Mouse (Mus musculus) heart, embryonic 12.5 days (tissue): ENCODE results near the gene Cep170. TPM values are rescaled to one million over a fixed set of nuclear protein-coding genes. Genes with fewer than 3 reads are reported as not detected.

Experiments used
- ATAC-seq: fragments of 200-750 bp; cut with Nextera tagmentation; 2 replicates; pipeline ENCODE4 v1.8.0; 2017; ENCODE audit warnings: moderate TSS enrichment, moderate library complexity; ENCODE audit not compliant: insufficient number of reproducible peaks, low FRiP score
- H3K27ac ChIP-seq: fragments of 300-500 bp; sonication (generic); 2 replicates; pipeline ENCODE4 v1.5.1; 2016; ENCODE audit warnings: mild to moderate bottlenecking, moderate library complexity; ENCODE audit not compliant: poor library complexity, severe bottlenecking
- H3K27me3 ChIP-seq: fragments of 300-500 bp; sonication (generic); replicated peaks from 2 replicates; pipeline ENCODE4 v1.6.1; 2016; ENCODE audit warnings: mild to moderate bottlenecking, moderate library complexity
- H3K36me3 ChIP-seq: fragments of 300-500 bp; sonication (generic); 2 replicates; pipeline ENCODE4 v1.6.1; 2016; ENCODE audit warnings: mild to moderate bottlenecking, moderate library complexity
- H3K4me1 ChIP-seq: fragments of 300-500 bp; sonication (generic); replicated peaks from 2 replicates; pipeline ENCODE4 v1.6.1; 2016; ENCODE audit warnings: mild to moderate bottlenecking
- H3K4me2 ChIP-seq: fragments of 300-500 bp; sonication (generic); 2 replicates; pipeline ENCODE4 v1.6.1; 2016; ENCODE audit warnings: mild to moderate bottlenecking, moderate library complexity
- H3K4me3 ChIP-seq: fragments of 300-500 bp; sonication (generic); 2 replicates; pipeline ENCODE4 v1.5.1; 2016; ENCODE audit warnings: mild to moderate bottlenecking
- H3K9ac ChIP-seq: fragments of 300-500 bp; sonication (generic); 2 replicates; pipeline ENCODE4 v1.6.1; 2016; ENCODE audit warnings: mild to moderate bottlenecking, moderate library complexity
- H3K9me3 ChIP-seq: fragments of 300-500 bp; sonication (generic); replicated peaks from 2 replicates; pipeline ENCODE4 v1.6.1; 2016; ENCODE audit warnings: mild to moderate bottlenecking, moderate library complexity
- WGBS: fragments of 180-500 bp; shearing (Covaris S2); methylation state at CpG from one replicate; pipeline ENCODE4 v1.1.7; 2016; 5-methylcytosine and 5-hydroxymethylcytosine counted together
- polyA plus RNA-seq: library from polyadenylated mRNA; unstranded; fragments of >200 nt; fragmentation: Nextera tagmentation; extraction: Ambion mirVana; gene quantifications from 2 replicates; pipeline ENCODE4 v1.2.1, GENCODE M21; 2016

Cep170 gene
- polyA plus RNA-seq, 1 experiment from 2014 or later: 29.6 TPM

DNA sequence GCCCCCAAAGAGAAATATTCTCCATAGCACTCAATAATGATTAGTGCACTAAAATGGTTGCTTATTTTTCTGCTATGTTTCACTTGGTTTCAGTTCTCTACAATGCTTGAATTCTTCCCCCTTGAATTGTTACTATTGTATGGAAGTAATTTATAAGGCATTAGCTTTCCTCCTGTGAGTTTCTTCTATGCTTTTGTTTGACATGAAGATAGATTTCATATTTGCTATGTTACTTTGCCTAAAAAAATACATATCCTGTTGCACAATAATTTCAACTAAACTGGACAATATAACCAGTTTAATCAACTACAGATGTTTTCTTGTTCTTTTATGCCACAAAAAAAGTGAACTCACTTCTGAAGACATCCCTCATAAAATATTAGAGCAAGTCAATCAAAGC is 3.7 kb downstream of the Cep170 start:
- no peaks in the 10 kb centered on the region for H3K36me3 ChIP-seq
- no peaks in the 10 kb centered on the region for H3K27me3 ChIP-seq
- no peak overlapping the region for H3K4me2 ChIP-seq
- H3K4me1 ChIP-seq: peaks cover 14% of the 10 kb centered on the region
- no peak overlapping the region for H3K9ac ChIP-seq
- no peak overlapping the region for H3K4me3 ChIP-seq
- H3K27ac ChIP-seq: no peak overlapping the region
- no peaks in the 10 kb centered on the region for H3K9me3 ChIP-seq
- ATAC-seq: no peak

DNA sequence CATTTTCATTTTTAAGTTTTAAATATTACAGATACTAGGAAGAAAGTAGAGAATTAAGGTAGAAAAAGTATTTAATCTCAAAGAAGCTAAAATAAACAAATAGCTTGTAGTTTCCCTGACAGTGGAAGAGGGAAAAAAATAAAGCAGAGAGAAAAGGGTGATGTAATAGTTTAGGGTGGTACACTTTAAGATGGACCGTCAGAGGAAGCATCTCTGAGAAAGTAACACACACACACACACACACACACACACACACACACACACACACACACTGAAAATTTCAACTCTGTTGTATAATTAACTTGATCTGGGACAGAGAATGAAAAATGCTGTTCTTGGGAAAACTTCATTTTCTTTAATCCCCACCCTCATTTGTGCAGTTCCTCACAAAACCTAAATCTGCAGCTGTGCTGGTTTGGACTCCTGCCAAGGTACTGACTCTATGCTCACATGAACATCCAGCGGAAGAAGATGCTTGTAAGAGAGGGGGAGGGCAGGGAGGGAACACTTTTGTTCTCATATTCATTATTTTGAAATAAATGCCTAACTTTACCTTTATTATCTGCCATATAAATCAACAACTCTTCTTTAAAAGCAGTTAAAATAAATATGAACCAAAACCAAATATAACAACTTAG is 13.0 kb downstream of the Cep170 start:
- no peak overlapping the region for H3K4me3 ChIP-seq
- H3K27ac ChIP-seq: no peak overlapping the region
- H3K9me3 ChIP-seq: no peaks in the 10 kb centered on the region
- H3K4me1 ChIP-seq: peaks cover 9% of the 10 kb centered on the region
- H3K4me2 ChIP-seq: no peak overlapping the region
- ATAC-seq: no peak; the same call in 1 of the 2 replicates
- H3K27me3 ChIP-seq: no peaks in the 10 kb centered on the region
- WGBS: 19% methylated on average over 2 of the region's 2 CpGs
- no peak overlapping the region for H3K9ac ChIP-seq
- peaks cover 5% of the 10 kb centered on the region; the same call in 1 of the 2 replicates for H3K36me3 ChIP-seq

DNA sequence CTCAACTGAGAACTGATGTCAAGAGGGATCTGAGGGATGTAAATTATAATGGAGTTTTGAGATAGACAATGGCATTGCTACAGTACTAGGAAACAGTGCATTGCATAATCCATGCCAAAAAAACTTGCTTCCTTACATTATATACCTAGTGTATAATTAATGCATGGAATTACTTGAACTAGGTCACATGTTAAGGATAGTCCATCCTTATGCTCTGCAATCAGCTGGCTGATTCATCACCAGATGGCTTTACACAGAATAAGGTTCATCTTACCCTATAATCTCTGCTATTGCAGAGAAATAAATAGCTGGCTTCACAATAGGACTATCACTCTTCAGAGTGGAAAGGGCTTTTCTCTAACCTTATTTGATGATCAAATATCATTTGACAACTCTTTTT is 15.2 kb downstream of the Cep170 start:
- no peaks in the 10 kb centered on the region for H3K27me3 ChIP-seq
- no peak for ATAC-seq
- no peak overlapping the region for H3K27ac ChIP-seq
- H3K9ac ChIP-seq: no peak overlapping the region
- peaks cover 19% of the 10 kb centered on the region for H3K4me1 ChIP-seq
- H3K4me3 ChIP-seq: no peak overlapping the region
- H3K36me3 ChIP-seq: peaks cover 5% of the 10 kb centered on the region; the same call in 1 of the 2 replicates
- no peaks in the 10 kb centered on the region for H3K9me3 ChIP-seq
- no peak overlapping the region for H3K4me2 ChIP-seq

DNA sequence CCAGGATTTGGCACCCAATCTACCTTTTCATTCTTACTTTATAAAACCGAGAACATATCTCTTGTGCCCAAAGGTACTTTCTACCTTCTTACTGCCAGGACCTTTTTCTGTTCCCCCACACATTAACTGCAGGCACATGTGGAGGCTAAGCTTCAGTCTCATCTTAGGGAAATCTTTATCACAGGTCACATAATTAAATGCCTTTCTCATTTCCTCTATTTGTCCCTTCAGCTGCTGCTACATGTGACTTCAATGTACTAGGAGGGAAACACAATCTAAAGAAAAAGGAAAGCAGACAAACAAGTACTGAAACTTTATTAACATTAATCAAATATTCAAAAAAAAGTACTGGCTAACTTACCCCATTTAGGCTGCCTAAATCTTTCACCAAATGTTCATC is 21.7 kb downstream of the Cep170 start:
- no peak for ATAC-seq
- Histone ChIP-seq H3K4me2 (no peak overlapping the region), H3K4me1 (peaks cover 9% of the 10 kb centered on the region), H3K4me3 (no peak overlapping the region), H3K9me3 (no peaks in the 10 kb centered on the region), H3K27me3 (no peaks in the 10 kb centered on the region), H3K36me3 (peaks cover 26% of the 10 kb centered on the region), H3K9ac (no peak overlapping the region), H3K27ac (no peak overlapping the region)
- 88% methylated on average over 1 of the region's 1 CpGs for WGBS

DNA sequence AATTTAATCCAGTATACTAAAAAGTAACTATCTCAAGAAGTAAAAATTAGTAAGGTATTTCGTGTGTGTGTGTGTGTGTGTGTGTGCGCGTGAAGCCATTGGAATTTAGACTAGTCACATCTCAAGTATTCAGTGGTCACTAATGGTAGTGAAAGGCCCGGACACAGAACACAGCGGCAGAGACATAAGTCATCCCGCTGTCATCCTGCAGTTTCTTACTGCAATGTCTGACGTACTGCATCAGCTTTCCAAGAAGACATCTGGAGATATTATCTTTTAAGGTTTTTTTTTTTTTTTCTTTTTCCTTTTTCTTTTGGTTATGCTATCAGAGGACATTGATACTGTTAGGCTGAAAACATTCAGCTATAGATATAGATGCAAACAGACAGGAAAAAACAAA is 24.5 kb downstream of the Cep170 start:
- WGBS: 85% methylated on average over 7 of the region's 7 CpGs

DNA sequence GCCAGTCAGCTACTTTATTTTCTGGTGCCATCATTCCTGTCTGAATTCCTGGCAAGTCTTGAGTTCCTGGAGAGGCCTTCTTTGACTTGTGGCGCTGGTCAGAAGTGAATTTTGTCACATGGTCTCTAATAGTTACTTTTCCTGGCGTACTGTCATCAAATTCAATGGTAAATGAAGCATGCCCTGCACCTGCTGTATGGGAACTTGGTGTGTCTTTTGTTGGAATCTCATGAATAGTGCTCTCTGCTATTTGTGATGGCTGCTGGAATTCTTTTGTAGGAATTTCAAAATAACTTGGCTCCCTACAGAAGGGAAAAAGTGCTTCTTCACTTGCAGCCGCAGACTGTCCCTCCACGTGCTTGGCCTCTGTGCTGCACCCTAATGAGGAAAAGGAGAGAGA is 39.3 kb downstream of the Cep170 start:
- H3K9ac ChIP-seq: no peak overlapping the region
- H3K27ac ChIP-seq: no peak overlapping the region
- 67% methylated on average over 4 of the region's 4 CpGs for WGBS
- H3K36me3 ChIP-seq: peaks cover 40% of the 10 kb centered on the region
- H3K27me3 ChIP-seq: no peaks in the 10 kb centered on the region
- H3K4me1 ChIP-seq: no peaks in the 10 kb centered on the region
- ATAC-seq: no peak
- no peak overlapping the region for H3K4me2 ChIP-seq
- no peaks in the 10 kb centered on the region for H3K9me3 ChIP-seq
- H3K4me3 ChIP-seq: no peak overlapping the region

More for the DNA sequence above, 24.5 kb downstream of the Cep170 start:
- Histone ChIP-seq H3K4me2 (no peak overlapping the region), H3K4me1 (0 out of 2 replicates have a peak, but pooled peaks cover 2% of the 10 kb centered on the region), H3K27me3 (no peaks in the 10 kb centered on the region), H3K9me3 (no peaks in the 10 kb centered on the region), H3K36me3 (peaks cover 37% of the 10 kb centered on the region), H3K9ac (no peak overlapping the region), H3K27ac (no peak overlapping the region), H3K4me3 (no peak overlapping the region)
- ATAC-seq: no peak

DNA sequence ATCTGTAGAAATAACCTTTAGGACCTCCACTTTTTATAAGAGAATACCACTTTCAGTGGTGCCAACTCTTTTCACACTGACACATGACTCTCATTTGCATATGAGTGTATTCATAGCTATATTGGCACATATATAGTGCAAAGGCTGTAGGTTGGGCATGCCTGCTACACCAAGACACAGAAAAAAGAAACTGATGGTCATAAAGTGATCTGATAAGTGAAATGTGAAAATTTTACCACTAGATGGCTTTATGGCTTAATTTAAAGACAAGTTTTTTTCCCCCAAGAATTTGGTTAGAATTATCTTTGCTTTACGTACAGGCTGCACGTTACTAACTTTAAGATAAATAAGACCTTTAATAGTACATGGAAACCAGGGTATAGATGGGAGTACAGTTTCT is 51.6 kb downstream of the Cep170 start:
- ATAC-seq: no peak
- H3K27ac ChIP-seq: no peak overlapping the region
- no peak overlapping the region for H3K9ac ChIP-seq
- WGBS: 88% methylated on average over 2 of the region's 2 CpGs
- H3K27me3 ChIP-seq: no peaks in the 10 kb centered on the region
- H3K4me3 ChIP-seq: no peak overlapping the region
- H3K9me3 ChIP-seq: no peaks in the 10 kb centered on the region
- no peaks in the 10 kb centered on the region for H3K4me1 ChIP-seq
- H3K4me2 ChIP-seq: no peak overlapping the region
- H3K36me3 ChIP-seq: peaks cover 15% of the 10 kb centered on the region

DNA sequence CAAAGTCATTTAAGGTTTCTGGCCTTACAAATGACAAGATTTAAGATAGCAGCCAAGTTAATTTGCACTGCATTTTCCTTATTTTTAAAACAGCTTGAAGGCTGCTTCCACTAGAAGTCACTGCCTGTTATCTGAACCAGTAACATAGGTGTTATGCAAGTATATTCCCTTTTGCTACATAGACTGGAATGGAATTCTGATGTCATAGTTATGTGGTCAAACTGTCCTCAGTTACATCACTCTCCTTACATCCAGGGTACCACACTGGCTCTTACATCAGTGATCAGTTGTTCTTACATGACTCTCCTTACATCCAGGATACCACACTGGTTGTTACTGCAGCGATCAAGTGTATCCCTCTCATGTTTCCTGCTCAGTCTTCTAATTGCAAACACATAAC is 53.2 kb downstream of the Cep170 start:
- 91% methylated on average over 1 of the region's 1 CpGs for WGBS

DNA sequence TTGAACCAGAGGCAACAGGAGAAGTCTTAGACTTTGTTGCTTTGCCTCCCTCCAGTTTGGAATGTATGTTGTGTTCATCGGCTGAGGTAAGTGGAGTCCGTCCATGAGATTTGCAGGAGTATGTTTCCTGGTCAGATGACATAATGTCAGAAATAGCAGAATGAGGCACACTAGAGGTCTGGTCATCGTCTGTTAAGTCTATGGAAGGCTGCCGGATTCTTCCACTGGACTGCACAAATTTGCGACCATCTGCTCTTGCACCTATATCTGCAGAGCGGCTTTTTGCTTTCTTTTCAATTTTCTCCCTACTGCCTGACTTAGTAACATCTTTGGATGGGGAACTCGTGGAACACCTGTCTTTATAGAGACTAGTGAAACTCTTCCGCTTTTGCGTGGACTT is 58.3 kb downstream of the Cep170 start:
- Histone ChIP-seq H3K27me3 (no peaks in the 10 kb centered on the region), H3K4me3 (no peak overlapping the region), H3K9ac (no peak overlapping the region), H3K9me3 (no peaks in the 10 kb centered on the region), H3K4me2 (peak overlapping the region; percentile 15; the same call in 1 of the 2 replicates), H3K36me3 (peaks cover 40% of the 10 kb centered on the region), H3K27ac (peak overlapping the region; percentile 30), H3K4me1 (peaks cover 17% of the 10 kb centered on the region)
- no peak for ATAC-seq
- 66% methylated on average over 9 of the region's 9 CpGs for WGBS

More for the DNA sequence above, 53.2 kb downstream of the Cep170 start:
- H3K4me3 ChIP-seq: no peak overlapping the region
- H3K27me3 ChIP-seq: no peaks in the 10 kb centered on the region
- H3K9me3 ChIP-seq: no peaks in the 10 kb centered on the region
- H3K9ac ChIP-seq: no peak overlapping the region
- H3K4me1 ChIP-seq: peaks cover 4% of the 10 kb centered on the region
- H3K27ac ChIP-seq: no peak overlapping the region
- no peak overlapping the region for H3K4me2 ChIP-seq
- peaks cover 30% of the 10 kb centered on the region for H3K36me3 ChIP-seq
- no peak for ATAC-seq

DNA sequence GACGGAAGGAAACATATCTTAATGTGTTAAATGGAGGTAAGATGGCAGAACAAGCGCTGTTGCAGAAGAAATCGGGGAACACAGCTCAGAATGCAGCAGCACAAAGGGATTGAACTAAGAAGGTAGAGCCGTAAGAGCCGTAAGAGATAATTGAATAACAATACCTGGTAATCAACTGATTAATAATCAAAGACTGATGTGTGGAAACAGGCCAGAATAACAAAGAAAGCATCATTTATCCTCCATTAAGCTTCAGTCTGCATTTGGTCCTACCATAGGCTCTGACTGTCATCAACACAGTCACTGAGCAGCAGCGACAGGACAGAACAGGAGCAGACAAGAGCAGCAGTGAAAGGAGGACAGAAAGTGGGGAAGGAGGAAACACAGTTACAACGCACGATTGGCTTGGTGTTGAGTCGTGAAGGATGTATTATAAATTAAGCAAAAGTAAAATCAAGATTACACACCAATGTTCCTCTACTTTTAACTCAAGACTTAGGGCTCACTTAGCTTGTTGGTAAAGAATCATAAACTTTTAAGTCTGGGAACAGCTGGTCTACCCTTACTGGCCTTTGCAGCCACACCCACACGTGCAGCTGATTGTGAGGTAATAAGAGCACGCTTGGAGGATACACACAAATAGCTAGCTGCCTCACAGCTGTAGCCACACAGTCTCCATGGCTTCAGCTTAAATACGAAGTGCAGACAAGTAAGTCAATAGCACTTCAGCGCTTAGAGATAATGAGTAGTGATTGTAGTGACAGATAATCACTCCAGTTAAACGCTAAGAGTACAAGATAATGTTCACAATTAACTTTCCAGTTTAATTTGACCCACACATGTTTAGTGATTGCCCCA is 59.8 kb downstream of the Cep170 start:
- H3K27ac ChIP-seq: peak overlapping the region; percentile 23; the same call in 1 of the 2 replicates

DNA sequence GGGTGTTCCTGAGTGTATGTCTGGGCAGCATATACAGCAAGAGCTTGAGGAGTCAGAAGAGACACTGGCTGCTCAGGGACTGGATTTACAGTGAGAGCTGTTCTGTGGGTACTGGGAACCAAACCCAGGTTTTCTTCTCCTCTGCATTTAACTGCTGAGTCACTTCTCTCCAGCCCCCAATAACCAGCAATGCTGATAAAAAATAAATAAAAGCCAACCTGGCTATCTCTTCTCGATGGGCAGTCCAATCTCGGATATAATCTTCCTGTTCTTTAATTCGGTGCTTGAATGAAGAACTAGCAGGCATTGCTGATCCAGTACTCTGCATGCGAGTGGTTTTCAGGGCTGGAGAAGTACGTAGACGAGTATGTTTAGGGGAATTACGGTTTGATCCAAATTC is 64.2 kb downstream of the Cep170 start:
- H3K9me3 ChIP-seq: no peaks in the 10 kb centered on the region
- H3K36me3 ChIP-seq: peaks cover 21% of the 10 kb centered on the region
- 92% methylated on average over 7 of the region's 7 CpGs for WGBS
- no peak overlapping the region for H3K4me3 ChIP-seq
- no peak overlapping the region for H3K9ac ChIP-seq
- H3K4me2 ChIP-seq: no peak overlapping the region
- H3K4me1 ChIP-seq: peaks cover 6% of the 10 kb centered on the region
- H3K27me3 ChIP-seq: no peaks in the 10 kb centered on the region
- no peak overlapping the region for H3K27ac ChIP-seq
- ATAC-seq: no peak

More for the DNA sequence above, 59.8 kb downstream of the Cep170 start:
- no peak overlapping the region for H3K4me3 ChIP-seq
- ATAC-seq: no peak
- H3K4me2 ChIP-seq: no peak overlapping the region
- no peak overlapping the region for H3K9ac ChIP-seq
- WGBS: 56% methylated on average over 14 of the region's 14 CpGs
- H3K4me1 ChIP-seq: peaks cover 17% of the 10 kb centered on the region
- no peaks in the 10 kb centered on the region for H3K9me3 ChIP-seq
- no peaks in the 10 kb centered on the region for H3K27me3 ChIP-seq
- H3K36me3 ChIP-seq: peaks cover 40% of the 10 kb centered on the region
